Mouse (Mus musculus) inflammation-experienced regulatory T-cells, adult 16 weeks (primary cell): ENCODE measurements around the gene 1520401A03Rik. TPM values are rescaled to one million over a fixed set of nuclear protein-coding genes. Genes with fewer than 3 reads are reported as not detected.

ENCODE experiments used
- polyA plus RNA-seq: library from polyadenylated mRNA; unstranded; fragments of 100-300 nt; shearing (Covaris generic); gene quantifications from one replicate; pipeline ENCODE4 v1.2.1, GENCODE M21; 2017

The 1520401A03Rik gene
- not detected for polyA plus RNA-seq

GRCm38 (mm10) chr17:23722376-23723125 is at the start of gene 1520401A03Rik:
Gene 1520401A03Rik (minus strand): TSS chr17:23722783.

GRCm38 (mm10) chr17:23771284-23772218 is 49.0 kb upstream of the 1520401A03Rik start, which contains the start of gene Flywch1:
Gene Flywch1 (minus strand): TSS chr17:23771602.

GRCm38 (mm10) chr17:23745301-23746251 is 23.0 kb upstream of the 1520401A03Rik start, which contains the start of gene Kremen2:
Gene Kremen2 (minus strand): TSS chr17:23745833.

GRCm38 (mm10) chr17:23740598-23741021 is 18.0 kb upstream of the 1520401A03Rik start, which contains the start of gene Paqr4:
Gene Paqr4 (minus strand): TSS chr17:23740867.

GRCm38 (mm10) chr17:23725999-23726757 is 3.6 kb upstream of the 1520401A03Rik start, which contains the start of gene Pkmyt1:
Gene Pkmyt1 (plus strand): TSS chr17:23726336.

GRCm38 (mm10) chr17:23683856-23684672 is 38.5 kb downstream of the 1520401A03Rik start, which contains the start of gene Cldn9:
Gene Cldn9 (minus strand): TSS chr17:23684026.

GRCm38 (mm10) chr17:23679127-23679835 is 43.3 kb downstream of the 1520401A03Rik start, which contains the start of gene Cldn6:
Gene Cldn6 (plus strand): TSS chr17:23679249.

GRCm38 (mm10) chr17:23677236-23677679 is 45.3 kb downstream of the 1520401A03Rik start, which contains the start of gene Tnfrsf12a:
Gene Tnfrsf12a (minus strand): TSS chr17:23677468.

GRCm38 (mm10) chr17:23673424-23674073 is 49.0 kb downstream of the 1520401A03Rik start, which contains the start of the genes Hcfc1r1 and Thoc6:
Gene Hcfc1r1 (plus strand): TSS chr17:23673596.
Gene Thoc6 (minus strand): TSS chr17:23673882.

GRCm38 (mm10) chr17:23660117-23660875 is 62.3 kb downstream of the 1520401A03Rik start, which contains the start of gene Bicdl2:
Gene Bicdl2 (plus strand): TSS chr17:23660506.

Other genes with a start within 250 kb of the 1520401A03Rik start
- not detected for gene Vmn2r117, start 243.1 kb downstream of the 1520401A03Rik start, polyA plus RNA-seq
- 18.8 TPM for gene Zfp213, start 158.5 kb downstream of the 1520401A03Rik start, polyA plus RNA-seq
- not detected for gene Zfp13, start 123.3 kb downstream of the 1520401A03Rik start, polyA plus RNA-seq
- 2.0 TPM for gene Zscan10, start 121.9 kb downstream of the 1520401A03Rik start, polyA plus RNA-seq
- 0.77 TPM for gene Mmp25, start 77.5 kb downstream of the 1520401A03Rik start, polyA plus RNA-seq
- not detected for gene Bicdl2, start 62.3 kb downstream of the 1520401A03Rik start, polyA plus RNA-seq
- gene Hcfc1r1, start 49.2 kb downstream of the 1520401A03Rik start, polyA plus RNA-seq, result 68.4 TPM
- 33.8 TPM for gene Thoc6, start 48.9 kb downstream of the 1520401A03Rik start, polyA plus RNA-seq
- gene Tnfrsf12a, start 45.3 kb downstream of the 1520401A03Rik start, polyA plus RNA-seq, result 9.2 TPM
- not detected for gene Cldn6, start 43.5 kb downstream of the 1520401A03Rik start, polyA plus RNA-seq
- not detected for gene Cldn9, start 38.8 kb downstream of the 1520401A03Rik start, polyA plus RNA-seq
- gene Pkmyt1, start 3.6 kb upstream of the 1520401A03Rik start, polyA plus RNA-seq, result 28.6 TPM
- gene Paqr4, start 18.1 kb upstream of the 1520401A03Rik start, polyA plus RNA-seq, result 10.4 TPM
- gene Kremen2, start 23.1 kb upstream of the 1520401A03Rik start, polyA plus RNA-seq, result 6.0 TPM
- gene Flywch1, start 48.8 kb upstream of the 1520401A03Rik start, polyA plus RNA-seq, result 34.0 TPM
- gene Flywch2, start 63.3 kb upstream of the 1520401A03Rik start, polyA plus RNA-seq, result 4.5 TPM
- gene Srrm2, start 67.7 kb upstream of the 1520401A03Rik start, polyA plus RNA-seq, result 568 TPM
- gene Elob, start 106.4 kb upstream of the 1520401A03Rik start, polyA plus RNA-seq, result 672 TPM
- gene Prss33, start 113.3 kb upstream of the 1520401A03Rik start, polyA plus RNA-seq, result 0.39 TPM
- gene Prss32, start 121.1 kb upstream of the 1520401A03Rik start, polyA plus RNA-seq, result not detected
- gene Prss41, start 121.4 kb upstream of the 1520401A03Rik start, polyA plus RNA-seq, result 6.6 TPM
- gene Prss21, start 145.3 kb upstream of the 1520401A03Rik start, polyA plus RNA-seq, result not detected
- gene Dcpp1, start 158.1 kb upstream of the 1520401A03Rik start, polyA plus RNA-seq, result not detected
- not detected for gene Dcpp2, start 158.1 kb upstream of the 1520401A03Rik start, polyA plus RNA-seq
- gene Dcpp3, start 194.7 kb upstream of the 1520401A03Rik start, polyA plus RNA-seq, result not detected
- gene Sbp, start 218.9 kb upstream of the 1520401A03Rik start, polyA plus RNA-seq, result not detected
- gene Sbpl, start 232.5 kb upstream of the 1520401A03Rik start, polyA plus RNA-seq, result not detected